Mouse (Mus musculus) heart, embryonic 10.5 days (tissue): ENCODE measurements around the gene Adora2b. TPM values are rescaled to one million over a fixed set of nuclear protein-coding genes. Genes with fewer than 3 reads are reported as not detected.
"Not testable (repeated sequence)": the region's sequence is repeated elsewhere in the genome, so short reads cannot be mapped to it uniquely, and the experiment has no call there.

Source experiments
- DNase-seq: peaks from one replicate; pipeline ENCODE4 v3.0.0-alpha.2; 2017; ENCODE audit warnings: low spot score
- H3K27ac ChIP-seq: fragments of 300-500 bp; sonication (generic); 2 replicates; pipeline ENCODE4 v1.5.1; 2016; ENCODE audit warnings: mild to moderate bottlenecking
- H3K27me3 ChIP-seq: fragments of 300-500 bp; sonication (generic); 2 replicates; pipeline ENCODE4 v1.6.1; 2016; ENCODE audit warnings: mild to moderate bottlenecking; ENCODE audit not compliant: poor library complexity, insufficient read depth, severe bottlenecking
- H3K36me3 ChIP-seq: fragments of 300-500 bp; sonication (generic); 2 replicates; pipeline ENCODE4 v1.6.1; 2016; ENCODE audit warnings: mild to moderate bottlenecking, moderate library complexity
- H3K4me1 ChIP-seq: fragments of 300-500 bp; sonication (generic); 2 replicates; pipeline ENCODE4 v1.6.1; 2016; ENCODE audit warnings: mild to moderate bottlenecking
- H3K4me3 ChIP-seq: fragments of 300-500 bp; sonication (generic); 2 replicates; pipeline ENCODE4 v1.5.1; 2016; ENCODE audit warnings: mild to moderate bottlenecking, moderate library complexity
- H3K9me3 ChIP-seq: fragments of 300-500 bp; sonication (generic); 2 replicates; pipeline ENCODE4 v1.6.1; 2016; ENCODE audit warnings: mild to moderate bottlenecking, moderate library complexity
- WGBS: fragments of 180-500 bp; shearing (Covaris S2); methylation state at CpG from one replicate; pipeline ENCODE4 v1.1.7; 2016; 5-methylcytosine and 5-hydroxymethylcytosine counted together
- polyA plus RNA-seq: library from polyadenylated mRNA; unstranded; fragments of >200 nt; fragmentation: Nextera tagmentation; extraction: Ambion mirVana; gene quantifications from 2 replicates; pipeline ENCODE4 v1.2.1, GENCODE M21; 2016

The Adora2b gene
- polyA plus RNA-seq, 1 experiment from 2014 or later, result 1.7 TPM

DNA sequence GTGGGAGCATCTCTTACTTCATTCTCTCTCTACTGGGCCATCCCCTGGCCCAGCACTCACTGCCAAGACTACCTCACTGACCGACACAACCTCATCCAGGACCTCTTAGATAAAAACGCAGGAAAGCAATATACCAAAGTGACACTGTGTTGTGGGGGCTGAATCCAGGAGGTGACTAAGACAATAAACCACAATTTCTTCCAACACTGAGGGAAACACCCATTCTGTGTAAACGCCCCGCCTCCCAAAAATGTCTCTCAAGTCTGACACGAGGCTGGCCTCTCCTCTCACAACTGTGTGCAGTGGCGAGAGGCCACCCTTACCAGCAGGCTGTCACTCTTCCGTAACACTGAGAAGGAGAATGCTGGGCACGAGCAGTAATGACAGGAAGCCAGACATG lies 19.6 kb downstream of the Adora2b start:
- peaks cover 37% of the 10 kb centered on the region for H3K4me1 ChIP-seq
- DNase-seq, result no peak
- H3K27me3 ChIP-seq, result peaks cover 10% of the 10 kb centered on the region; the same call in 1 of the 2 replicates
- no peak overlapping the region for H3K27ac ChIP-seq
- WGBS, result 75% methylated on average over 8 of the region's 8 CpGs
- no peaks in the 10 kb centered on the region for H3K36me3 ChIP-seq
- no peaks in the 10 kb centered on the region for H3K9me3 ChIP-seq
- no peak overlapping the region for H3K4me3 ChIP-seq

DNA sequence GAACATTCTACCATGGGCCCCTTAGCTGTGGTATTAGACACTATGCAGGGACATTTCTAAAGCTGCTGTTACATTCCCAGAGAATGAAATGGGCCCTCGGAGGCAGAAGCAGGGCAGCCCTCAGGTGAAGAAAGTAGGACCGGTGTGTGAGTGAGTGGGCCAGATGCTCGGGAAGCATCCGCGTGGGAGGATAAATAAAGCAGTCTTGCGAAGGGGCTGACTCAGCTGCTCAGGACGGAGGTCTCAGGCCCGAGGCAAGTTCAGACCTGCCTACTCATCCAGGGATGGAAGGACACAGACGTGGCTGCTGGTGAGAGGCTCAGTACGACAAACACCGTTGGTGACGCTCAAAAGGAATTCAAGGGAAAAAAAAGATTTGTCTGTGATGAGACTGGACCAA lies 20.3 kb downstream of the Adora2b start:
- DNase-seq, result no peak
- Histone ChIP-seq H3K4me1 (peaks cover 31% of the 10 kb centered on the region), H3K4me3 (no peak overlapping the region), H3K36me3 (no peaks in the 10 kb centered on the region), H3K27ac (no peak overlapping the region), H3K27me3 (peaks cover 10% of the 10 kb centered on the region; the same call in 1 of the 2 replicates), H3K9me3 (no peaks in the 10 kb centered on the region)
- WGBS, result 64% methylated on average over 12 of the region's 12 CpGs

DNA sequence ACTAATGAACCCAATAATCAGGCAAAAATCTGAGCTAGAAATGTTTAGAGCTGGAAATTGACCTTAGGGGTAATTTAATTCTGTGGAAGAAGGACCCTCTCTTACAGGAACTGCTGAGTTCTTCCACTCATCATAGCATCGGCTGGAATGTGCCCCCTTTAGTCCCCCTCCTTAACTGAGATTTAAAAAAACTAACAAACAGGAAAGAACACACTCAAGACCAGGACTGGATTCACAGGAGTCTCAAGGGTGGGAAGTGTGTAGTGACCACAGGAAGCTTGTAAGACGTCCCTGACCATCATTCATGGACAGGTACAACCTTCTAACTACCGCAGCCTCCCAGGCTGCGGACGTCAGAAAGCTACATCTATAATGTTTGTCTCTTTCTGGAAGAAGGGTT lies 22.1 kb downstream of the Adora2b start:
- H3K27me3 ChIP-seq, result no peaks in the 10 kb centered on the region
- no peaks in the 10 kb centered on the region for H3K9me3 ChIP-seq
- no peak overlapping the region for H3K4me3 ChIP-seq
- no peak for DNase-seq
- no peaks in the 10 kb centered on the region for H3K36me3 ChIP-seq
- peaks cover 28% of the 10 kb centered on the region for H3K4me1 ChIP-seq
- no peak overlapping the region for H3K27ac ChIP-seq
- WGBS, result 53% methylated on average over 5 of the region's 5 CpGs

DNA sequence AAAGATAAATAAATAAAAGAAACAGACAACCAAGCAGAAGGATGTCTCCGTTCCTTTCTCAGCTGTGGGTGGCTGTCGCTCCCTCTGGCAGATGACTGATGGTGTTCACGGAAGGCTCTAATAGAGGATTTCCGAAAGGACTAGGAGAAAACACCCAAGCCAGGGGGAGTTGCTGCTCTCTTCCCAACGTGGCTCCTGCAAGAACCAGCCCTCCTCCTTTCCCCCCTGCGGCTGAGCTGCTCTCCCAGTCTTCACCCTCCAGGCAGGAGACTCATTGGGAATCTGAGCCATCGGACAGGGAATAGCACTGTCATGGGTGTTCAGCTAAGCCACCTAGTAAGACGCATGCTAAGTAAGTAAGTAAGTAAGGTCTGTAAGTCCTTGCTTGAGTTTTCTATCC lies 28.3 kb downstream of the Adora2b start:
- Histone ChIP-seq H3K27me3 (no peaks in the 10 kb centered on the region), H3K36me3 (no peaks in the 10 kb centered on the region), H3K4me1 (no peaks in the 10 kb centered on the region; the same call in 1 of the 2 replicates), H3K4me3 (no peak overlapping the region), H3K9me3 (no peaks in the 10 kb centered on the region), H3K27ac (no peak overlapping the region)
- 36% methylated on average over 8 of the region's 8 CpGs for WGBS
- DNase-seq, result no peak

DNA sequence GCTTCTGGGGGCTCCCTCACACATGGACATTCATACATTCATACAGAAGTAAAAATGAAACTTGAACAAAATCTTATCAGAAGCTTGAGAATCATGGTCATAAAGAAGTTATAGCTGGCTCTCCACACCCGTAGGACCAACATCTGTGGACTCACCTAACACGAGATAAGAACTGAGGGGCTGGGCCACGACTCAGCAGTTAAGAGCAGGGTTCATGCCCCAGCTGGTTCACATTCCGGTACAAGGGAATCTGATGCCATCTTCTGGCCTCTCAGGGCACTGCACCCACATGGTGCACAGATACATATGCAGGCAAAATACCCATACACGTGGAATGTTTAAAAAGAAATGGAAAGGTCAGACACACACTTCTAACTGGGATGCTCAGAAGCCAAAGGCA lies 29.2 kb downstream of the Adora2b start:
- peak; percentile 89 for DNase-seq
- WGBS, result 10% methylated on average over 5 of the region's 5 CpGs
- H3K36me3 ChIP-seq, result peaks cover 3% of the 10 kb centered on the region; the same call in 1 of the 2 replicates
- H3K27me3 ChIP-seq, result no peaks in the 10 kb centered on the region
- H3K4me1 ChIP-seq, result no peaks in the 10 kb centered on the region; the same call in 1 of the 2 replicates
- no peak overlapping the region for H3K27ac ChIP-seq
- no peak overlapping the region for H3K4me3 ChIP-seq
- H3K9me3 ChIP-seq, result no peaks in the 10 kb centered on the region

DNA sequence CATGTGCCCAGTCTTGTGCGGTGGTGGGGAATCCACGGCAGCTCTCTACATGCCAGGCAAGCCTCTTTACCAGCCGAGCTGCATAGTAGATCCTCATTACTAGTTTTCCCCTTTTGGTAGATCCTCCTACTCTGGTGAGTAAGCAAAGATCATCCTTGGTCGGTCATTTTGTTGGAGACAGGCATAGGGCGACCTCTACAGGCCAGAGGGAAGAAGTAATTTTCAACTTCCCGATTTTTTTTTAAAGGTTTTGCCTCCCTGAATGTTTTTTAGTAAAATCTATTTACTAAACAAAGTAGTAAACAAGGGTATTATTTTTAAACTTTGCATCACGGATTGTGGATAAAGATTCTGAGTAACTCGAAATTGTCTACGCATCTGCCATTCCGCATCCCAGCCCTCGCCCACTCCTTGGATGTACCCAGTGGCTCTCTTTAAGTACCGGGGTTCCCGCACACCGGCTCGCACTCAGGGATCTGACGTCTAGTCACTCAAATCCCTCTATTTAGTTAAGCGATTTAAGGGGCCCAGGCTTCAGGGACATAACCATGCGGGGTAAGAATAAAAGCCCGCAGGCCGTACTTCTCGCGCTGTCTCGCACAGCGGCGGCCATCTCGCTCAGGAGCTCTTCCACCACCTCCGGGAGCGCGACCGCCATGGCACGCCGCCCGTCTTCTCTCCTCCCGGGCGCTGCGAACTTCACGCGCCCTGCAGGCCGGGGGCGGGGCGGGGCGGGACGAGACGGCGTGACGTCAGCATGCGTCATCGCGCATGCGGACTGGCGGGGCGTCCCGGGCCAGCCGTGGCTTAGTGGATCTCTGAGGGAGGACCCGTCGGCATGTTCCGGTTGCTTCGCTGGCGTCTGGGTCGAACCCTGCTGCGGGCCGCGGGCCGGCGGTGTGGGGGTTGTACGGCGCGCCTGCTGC lies 32.2 kb downstream of the Adora2b start, which contains the start of the genes Zswim7 and Ttc19:
TSS of gene Zswim7 (minus strand) at position 701 of the 926 bp plus-strand sequence.
TSS of gene Ttc19 (plus strand) at position 799 of the 926 bp plus-strand sequence.
- no peaks in the 10 kb centered on the region for H3K27me3 ChIP-seq
- H3K4me1 ChIP-seq, result no peaks in the 10 kb centered on the region; the same call in 1 of the 2 replicates
- peak within 1 kb of the TSS; percentile 93 for H3K4me3 ChIP-seq
- peak; percentile 96 for DNase-seq
- H3K27ac ChIP-seq, result peak within 1 kb of the TSS; percentile 95
- under 1% methylated on average over 68 of the region's 68 CpGs for whole genome bisulfite sequencing
- H3K36me3 ChIP-seq, result peaks cover 26% of the 10 kb centered on the region
- no peaks in the 10 kb centered on the region for H3K9me3 ChIP-seq

DNA sequence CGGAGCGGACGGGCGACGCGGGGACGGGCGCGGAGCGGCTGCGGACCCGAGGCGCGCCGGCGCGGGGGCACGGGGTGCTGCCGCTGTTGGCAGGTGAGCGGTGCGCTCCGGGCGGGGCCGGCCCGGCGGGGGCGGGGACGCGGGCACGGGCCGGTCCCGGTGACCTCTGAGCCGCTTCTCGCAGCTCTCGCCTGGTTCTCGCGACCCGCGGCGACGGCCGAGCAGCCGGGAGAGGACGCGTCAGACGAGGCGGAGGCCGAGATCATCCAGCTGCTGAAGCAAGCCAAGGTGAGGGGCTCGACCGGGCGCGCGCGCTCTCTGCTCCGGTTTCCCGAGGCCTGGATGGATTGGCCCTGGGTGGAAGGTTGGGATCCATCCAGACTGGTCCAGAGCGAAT lies 32.8 kb downstream of the Adora2b start:
- peak overlapping the region; percentile 93 for H3K4me3 ChIP-seq
- peak overlapping the region; percentile 95 for H3K27ac ChIP-seq
- peak; percentile 84 for DNase-seq
- H3K36me3 ChIP-seq, result peaks cover 33% of the 10 kb centered on the region
- WGBS, result 0% methylated on average over 33 of the region's 57 CpGs
- no peaks in the 10 kb centered on the region for H3K9me3 ChIP-seq
- H3K4me1 ChIP-seq, result no peaks in the 10 kb centered on the region; the same call in 1 of the 2 replicates
- H3K27me3 ChIP-seq, result no peaks in the 10 kb centered on the region

DNA sequence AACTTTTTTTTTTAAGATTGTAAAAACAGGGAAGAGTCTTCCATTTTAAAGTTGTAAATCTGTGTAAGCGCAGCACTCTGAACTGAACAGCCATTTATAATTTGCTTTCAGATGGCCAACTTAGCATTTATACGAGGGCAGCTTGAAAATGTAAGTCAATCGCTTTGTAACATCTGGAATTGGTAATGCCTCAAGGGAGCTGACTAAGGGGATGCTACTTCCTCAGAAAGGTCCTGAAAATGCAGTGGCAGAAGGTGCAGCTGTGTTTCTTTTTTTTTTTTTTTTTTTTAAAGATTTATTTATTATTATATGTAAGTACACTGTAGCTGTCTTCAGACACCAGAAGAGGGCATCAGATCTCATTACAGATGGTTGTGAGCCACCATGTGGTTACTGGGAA lies 35.2 kb downstream of the Adora2b start:
- WGBS, result 92% methylated on average over 3 of the region's 3 CpGs
- not testable (repeated sequence) for H3K4me3 ChIP-seq, H3K27me3 ChIP-seq, H3K27ac ChIP-seq, H3K9me3 ChIP-seq, H3K4me1 ChIP-seq
- H3K36me3 ChIP-seq, result peaks cover 52% of the 10 kb centered on the region
- DNase-seq, result peak; percentile 22

DNA sequence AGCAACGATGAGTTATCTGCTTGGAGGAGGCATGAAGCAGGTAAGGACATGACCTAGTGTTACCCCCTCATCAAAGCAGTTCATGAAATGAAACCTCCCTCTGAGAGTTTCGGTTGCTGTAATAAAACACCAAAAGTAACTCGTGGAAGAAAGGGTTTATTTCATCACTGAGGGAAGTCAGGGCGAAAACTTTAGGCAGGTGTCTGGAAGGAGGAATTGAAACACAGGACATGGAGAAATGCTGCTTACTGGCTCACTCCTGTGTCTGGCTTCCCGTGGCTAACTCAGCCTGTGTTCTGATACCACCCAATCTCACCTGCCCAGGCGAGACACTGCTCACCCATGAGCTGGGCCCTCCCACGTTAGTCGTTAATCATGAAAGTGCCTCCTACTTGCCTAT lies 36.2 kb downstream of the Adora2b start:
- no peaks in the 10 kb centered on the region for H3K27me3 ChIP-seq
- no peak overlapping the region for H3K27ac ChIP-seq
- 93% methylated on average over 8 of the region's 8 CpGs for WGBS
- no peaks in the 10 kb centered on the region for H3K4me1 ChIP-seq
- H3K4me3 ChIP-seq, result no peak overlapping the region
- H3K36me3 ChIP-seq, result peaks cover 60% of the 10 kb centered on the region
- peak; percentile 55 for DNase-seq
- no peaks in the 10 kb centered on the region for H3K9me3 ChIP-seq

DNA sequence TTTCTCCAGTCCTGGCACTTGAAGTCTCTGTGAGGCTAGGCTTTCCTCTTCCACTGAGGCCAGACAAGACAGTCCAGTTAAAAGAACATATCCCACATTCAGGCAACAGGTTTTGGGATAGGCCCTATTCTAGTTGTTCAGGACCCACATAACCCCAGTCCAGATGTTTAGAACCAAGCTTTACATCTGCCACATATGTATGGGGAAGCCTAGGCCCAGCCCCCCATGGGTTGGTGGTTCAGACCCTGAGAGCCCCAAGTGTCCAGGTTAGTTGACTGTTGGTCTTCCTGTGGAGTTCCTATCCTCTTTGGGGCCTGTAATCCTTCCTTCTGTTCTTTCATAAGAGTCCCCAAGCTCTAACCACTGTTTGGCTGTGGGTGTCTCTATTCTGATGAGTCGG lies 38.9 kb downstream of the Adora2b start:
- DNase-seq, result peak; percentile 66
- no peak overlapping the region for H3K27ac ChIP-seq
- H3K36me3 ChIP-seq, result peaks cover 66% of the 10 kb centered on the region
- no peaks in the 10 kb centered on the region for H3K9me3 ChIP-seq
- no peaks in the 10 kb centered on the region for H3K27me3 ChIP-seq
- H3K4me1 ChIP-seq, result no peaks in the 10 kb centered on the region
- no peak overlapping the region for H3K4me3 ChIP-seq
- 97% methylated on average over 1 of the region's 1 CpGs for WGBS

DNA sequence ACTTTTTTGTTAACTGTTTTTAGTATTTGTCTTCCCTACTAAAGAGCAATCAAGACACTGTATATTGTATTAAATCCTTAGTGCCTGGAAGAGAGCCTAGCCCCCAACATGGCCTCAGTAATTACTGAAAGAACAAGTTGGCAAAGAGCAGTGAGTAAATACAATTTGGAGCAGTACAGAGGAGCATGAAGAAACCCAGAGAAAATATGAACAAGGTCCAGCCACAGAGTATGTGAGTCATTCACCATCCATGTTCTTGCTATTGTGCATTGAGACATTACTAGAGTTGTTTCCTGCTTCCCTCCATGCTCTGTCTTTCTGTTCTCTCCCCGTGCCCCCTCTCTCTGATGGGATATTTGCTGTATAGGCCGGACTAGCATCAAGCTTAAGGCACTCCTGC lies 45.3 kb downstream of the Adora2b start:
- Histone ChIP-seq H3K9me3 (no peaks in the 10 kb centered on the region), H3K27ac (no peak overlapping the region), H3K27me3 (no peaks in the 10 kb centered on the region), H3K36me3 (peaks cover 41% of the 10 kb centered on the region), H3K4me1 (no peaks in the 10 kb centered on the region), H3K4me3 (no peak overlapping the region)
- 100% methylated on average over 2 of the region's 2 CpGs for WGBS
- DNase-seq, result no peak

DNA sequence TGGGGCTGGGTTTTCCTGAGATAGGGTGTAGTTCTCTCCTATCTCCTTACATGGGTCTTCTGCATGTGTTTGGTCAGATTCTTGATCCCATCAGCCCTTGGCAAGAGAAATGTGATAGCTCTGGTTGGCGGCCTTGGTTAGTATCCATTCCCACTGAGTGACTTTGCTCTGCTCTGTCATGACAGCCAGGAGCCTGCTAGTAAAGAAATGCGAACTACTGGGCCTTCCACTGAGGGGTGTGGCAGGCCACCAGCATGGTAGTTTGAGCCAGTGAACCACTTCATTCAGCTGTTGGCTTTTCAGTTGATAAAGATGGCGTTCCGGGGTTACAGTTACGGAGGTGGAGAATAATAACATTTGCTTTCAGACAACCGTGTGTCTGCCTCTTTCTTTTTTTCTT lies 50.1 kb downstream of the Adora2b start:
- no peak overlapping the region for H3K27ac ChIP-seq
- H3K36me3 ChIP-seq, result peaks cover 33% of the 10 kb centered on the region; the same call in 1 of the 2 replicates
- DNase-seq, result no peak
- no peak overlapping the region for H3K4me3 ChIP-seq
- H3K4me1 ChIP-seq, result no peaks in the 10 kb centered on the region
- H3K9me3 ChIP-seq, result no peaks in the 10 kb centered on the region
- H3K27me3 ChIP-seq, result no peaks in the 10 kb centered on the region
- WGBS, result 82% methylated on average over 6 of the region's 6 CpGs

DNA sequence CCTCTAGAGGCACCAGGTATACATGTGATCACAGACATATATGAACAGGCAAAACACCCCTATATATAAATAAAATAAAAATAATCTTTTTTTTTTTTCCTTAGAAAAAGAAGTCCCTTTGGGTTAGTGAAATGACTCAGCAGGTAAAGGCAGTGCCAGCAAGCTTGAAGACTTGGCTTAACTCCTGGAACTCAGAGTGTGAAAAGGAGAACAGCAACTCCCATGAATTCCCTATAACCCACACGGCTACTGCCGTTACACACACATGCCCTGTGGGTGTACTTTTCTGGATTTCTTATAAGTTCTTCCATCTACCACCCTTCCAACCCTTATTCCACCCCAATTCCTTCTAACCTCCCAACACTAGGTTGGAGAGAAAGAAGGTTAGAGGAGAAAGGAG lies 57.1 kb downstream of the Adora2b start:
- no peaks in the 10 kb centered on the region for H3K4me1 ChIP-seq
- no peaks in the 10 kb centered on the region for H3K9me3 ChIP-seq
- no peaks in the 10 kb centered on the region for H3K27me3 ChIP-seq
- H3K27ac ChIP-seq, result no peak overlapping the region
- no peak overlapping the region for H3K4me3 ChIP-seq
- peaks cover 41% of the 10 kb centered on the region for H3K36me3 ChIP-seq
- DNase-seq, result no peak
- 86% methylated on average over 2 of the region's 2 CpGs for WGBS
